In the genomic region with DNA sequence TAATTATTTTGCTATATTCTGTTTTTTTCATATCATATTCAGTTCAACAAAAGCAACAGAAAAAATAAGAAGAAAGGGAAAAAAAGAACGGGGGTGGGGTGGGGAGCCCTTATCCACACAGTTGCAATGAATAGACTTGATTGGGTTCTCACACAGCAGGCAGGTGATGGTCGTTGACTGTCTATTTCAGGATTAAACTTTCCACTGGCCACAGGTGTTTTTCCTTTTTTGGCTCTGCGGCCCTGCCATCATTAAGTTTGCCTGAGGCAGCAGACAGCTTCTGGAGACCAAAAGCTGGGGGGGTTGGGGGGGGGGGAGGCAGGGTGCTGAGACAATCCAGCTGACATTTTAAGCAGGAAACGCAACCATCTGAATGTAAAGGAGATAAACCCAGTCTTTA, we compare ENCODE assay signal across 21 mouse cellular contexts.
DNase-seq lines count a peak whose midpoint lies in the region; ATAC-seq lines count a peak whose summit lies in the region.
"Had no signal": no experiment of that assay in that cellular context is flagged by ENCODE, and none has a peak within 500 bp of the region (broad histone marks: within the 10 kb centered on the region; RNA-seq: fewer than 3 reads in every experiment).

No protein-coding gene starts in this region.

- peak; percentile 12 for DNase-seq in CD4-positive, CD25-positive, alpha-beta regulatory T cell, adult 2 months (ENCODE audit: low read depth, low spot score)
- peak; percentile 78 for DNase-seq in thymus, postnatal 0 days (ENCODE audit: low spot score)
- DNase-seq in thymus, postnatal 25 days, result peak; percentile 73
- no peak for DNase-seq in kidney, adult 8-10 months
- DNase-seq in spleen, adult 12 weeks (ENCODE audit: low spot score), result no peak
- DNase-seq: adrenal gland, adult 2 months; adrenal gland, postnatal 14 days; cerebellum, adult 11-12 months; cerebellum, adult 8-10 months; cerebellum, postnatal 14 days; gastrocnemius, adult 2 months; gastrocnemius, postnatal 14 days; heart, adult 11 months had no signal

- ATAC-seq in CD4-positive, CD25-positive, alpha-beta regulatory T cell, adult 4 months, result no peak
- no peak for ATAC-seq in kidney, embryonic 15.5 days (replicated peaks; ENCODE audit: low FRiP score)
- ATAC-seq: forebrain, embryonic 13.5 days; forebrain, embryonic 16.5 days had no signal

- no peaks in the 10 kb centered on the region for H3K4me1 ChIP-seq in kidney, embryonic 15.5 days
- H3K4me1 ChIP-seq: forebrain, embryonic 13.5 days; hindbrain, embryonic 12.5 days; hindbrain, embryonic 15.5 days had no signal

- no peak overlapping the region for H3K27ac ChIP-seq in kidney, embryonic 15.5 days
- H3K27ac ChIP-seq: forebrain, embryonic 10.5 days; forebrain, embryonic 13.5 days; gastrocnemius, adult 2 months; hindbrain, embryonic 12.5 days; hindbrain, embryonic 15.5 days had no signal

- no peaks in the 10 kb centered on the region for H3K27me3 ChIP-seq in kidney, embryonic 15.5 days
- H3K27me3 ChIP-seq: forebrain, embryonic 13.5 days; hindbrain, embryonic 12.5 days; hindbrain, embryonic 15.5 days had no signal

- no peaks in the 10 kb centered on the region for H3K9me3 ChIP-seq in kidney, embryonic 15.5 days (replicated peaks)
- H3K9me3 ChIP-seq: forebrain, embryonic 10.5 days; forebrain, embryonic 13.5 days; hindbrain, embryonic 12.5 days; hindbrain, embryonic 15.5 days had no signal

- H3K4me2 ChIP-seq in kidney, embryonic 15.5 days, result no peak overlapping the region
- H3K4me2 ChIP-seq: forebrain, embryonic 13.5 days; heart, embryonic 11.5 days; hindbrain, embryonic 12.5 days; hindbrain, embryonic 15.5 days had no signal

- H3K9ac ChIP-seq in kidney, embryonic 15.5 days, result no peak overlapping the region
- H3K9ac ChIP-seq: forebrain, embryonic 13.5 days; hindbrain, embryonic 12.5 days; hindbrain, embryonic 15.5 days had no signal

- H3K4me3 ChIP-seq in kidney, embryonic 15.5 days (replicated peaks), result no peak overlapping the region
- H3K4me3 ChIP-seq: forebrain, embryonic 10.5 days; forebrain, embryonic 13.5 days; gastrocnemius, adult 2 months; hindbrain, embryonic 12.5 days; hindbrain, embryonic 15.5 days had no signal

- 74% methylated on average over 4 of the region's 4 CpGs for WGBS in kidney, embryonic 15.5 days

- no peaks in the 10 kb centered on the region for H3K36me3 ChIP-seq in kidney, embryonic 15.5 days
- H3K36me3 ChIP-seq: forebrain, embryonic 10.5 days; hindbrain, embryonic 12.5 days; hindbrain, embryonic 15.5 days had no signal

Comparison
In these comparisons a context has a peak if more than half of its experiments do, and no peak if none do; other contexts are left out.
1. DNase-seq: peak in CD4-positive, CD25-positive, alpha-beta regulatory T cell, adult 2 months (single experiment), thymus, postnatal 0 days (single experiment) and thymus, postnatal 25 days (single experiment); none in kidney, adult 8-10 months (0 of 2) and spleen, adult 12 weeks (single experiment).